Comparison of ENCODE assay signal across 19 mouse cellular contexts in genomic region chr11:111961846-111962245, GRCm38 (mm10).
DNase-seq lines count a peak whose midpoint lies in the region; ATAC-seq and TF ChIP-seq lines count a peak whose summit lies in the region.
"Had no signal": no experiment of that assay in that cellular context is flagged by ENCODE, and none has a peak within 500 bp of the region (broad histone marks: within the 10 kb centered on the region; RNA-seq: fewer than 3 reads in every experiment).

No protein-coding gene starts in this region.

- H3K9ac ChIP-seq in kidney, embryonic 14.5 days (ENCODE audit: low read depth, low read length) = no peak overlapping the region
- no peak overlapping the region for H3K9ac ChIP-seq in kidney, embryonic 15.5 days
- no peak overlapping the region for H3K9ac ChIP-seq in limb, embryonic 13.5 days
- H3K9ac ChIP-seq in stomach, postnatal 0 days (ENCODE audit: low read length) = no peak overlapping the region
- H3K9ac ChIP-seq: embryonic facial prominence, embryonic 15.5 days; forebrain, embryonic 15.5 days; heart, embryonic 15.5 days; limb, embryonic 15.5 days had no signal

- H3K4me3 ChIP-seq in kidney, embryonic 14.5 days (ENCODE audit: low read length) = no peak overlapping the region
- H3K4me3 ChIP-seq in kidney, embryonic 15.5 days (replicated peaks) = no peak overlapping the region
- no peak overlapping the region for H3K4me3 ChIP-seq in limb, embryonic 13.5 days
- no peak overlapping the region for H3K4me3 ChIP-seq in stomach, postnatal 0 days (ENCODE audit: low read depth, low read length)
- H3K4me3 ChIP-seq: embryonic facial prominence, embryonic 15.5 days; forebrain, embryonic 15.5 days; gastrocnemius, adult 2 months; heart, embryonic 15.5 days; layer of hippocampus, adult 2 months; limb, embryonic 15.5 days had no signal

- no peaks in the 10 kb centered on the region for H3K27me3 ChIP-seq in kidney, embryonic 14.5 days (ENCODE audit: control insufficient read depth, insufficient read depth, low read length)
- no peaks in the 10 kb centered on the region for H3K27me3 ChIP-seq in kidney, embryonic 15.5 days
- no peaks in the 10 kb centered on the region for H3K27me3 ChIP-seq in limb, embryonic 13.5 days
- H3K27me3 ChIP-seq in stomach, postnatal 0 days (ENCODE audit: control insufficient read depth, insufficient read depth, low read length) = no peaks in the 10 kb centered on the region
- H3K27me3 ChIP-seq: forebrain, embryonic 15.5 days; heart, embryonic 15.5 days; limb, embryonic 15.5 days had no signal

- ATAC-seq in kidney, embryonic 14.5 days (ENCODE audit: low FRiP score, low TSS enrichment) = peak; percentile 43; the same call in 1 of the 2 replicates
- ATAC-seq in kidney, embryonic 15.5 days (replicated peaks; ENCODE audit: low FRiP score) = no peak; the same call in 1 of the 2 replicates
- ATAC-seq in limb, embryonic 13.5 days (ENCODE audit: low FRiP score, low read depth) = peak; percentile 66; the same call in 1 of the 2 replicates
- ATAC-seq in CD4-positive, CD25-positive, alpha-beta regulatory T cell, adult 4 months = no peak
- ATAC-seq in stomach, postnatal 0 days (ENCODE audit: low FRiP score, low TSS enrichment) = no peak
- ATAC-seq: forebrain, embryonic 15.5 days had no signal

- H3K4me1 ChIP-seq in kidney, embryonic 14.5 days (ENCODE audit: control insufficient read depth, insufficient read depth, low read length) = no peaks in the 10 kb centered on the region
- H3K4me1 ChIP-seq in kidney, embryonic 15.5 days = no peaks in the 10 kb centered on the region
- H3K4me1 ChIP-seq in limb, embryonic 13.5 days = peaks cover 30% of the 10 kb centered on the region
- H3K4me1 ChIP-seq in stomach, postnatal 0 days (replicated peaks; ENCODE audit: control insufficient read depth, insufficient read depth) = no peaks in the 10 kb centered on the region
- H3K4me1 ChIP-seq: heart, embryonic 15.5 days; limb, embryonic 15.5 days had no signal

- peak; percentile 40 for DNase-seq in embryo, embryonic 11.5 days (ENCODE audit: low read depth, low spot score)
- peak; percentile 30 for DNase-seq in fibroblast of lung, adult 2 months (ENCODE audit: low read depth)
- DNase-seq in urinary bladder, postnatal 10 days (ENCODE audit: low spot score) = no peak
- no peak for DNase-seq in stomach, postnatal 0 days (ENCODE audit: low spot score)
- DNase-seq: adrenal gland, adult 8-10 months; cerebellum, adult 11 months; gastrocnemius, adult 2 months; kidney, adult 9 months; thymus, postnatal 36 days had no signal

- no peaks in the 10 kb centered on the region for H3K36me3 ChIP-seq in kidney, embryonic 14.5 days (ENCODE audit: control insufficient read depth, insufficient read depth, low read length)
- no peaks in the 10 kb centered on the region for H3K36me3 ChIP-seq in kidney, embryonic 15.5 days
- no peaks in the 10 kb centered on the region for H3K36me3 ChIP-seq in limb, embryonic 13.5 days
- H3K36me3 ChIP-seq in stomach, postnatal 0 days (ENCODE audit: control insufficient read depth, insufficient read depth, low read length) = no peaks in the 10 kb centered on the region
- H3K36me3 ChIP-seq: embryonic facial prominence, embryonic 15.5 days; forebrain, embryonic 15.5 days; G1E; heart, embryonic 15.5 days; limb, embryonic 15.5 days had no signal

- no peak overlapping the region for H3K4me2 ChIP-seq in kidney, embryonic 14.5 days (replicated peaks; ENCODE audit: low read depth, low read length)
- no peak overlapping the region for H3K4me2 ChIP-seq in kidney, embryonic 15.5 days
- no peak overlapping the region for H3K4me2 ChIP-seq in limb, embryonic 13.5 days (replicated peaks)
- no peak overlapping the region for H3K4me2 ChIP-seq in stomach, postnatal 0 days (replicated peaks; ENCODE audit: low read depth)
- H3K4me2 ChIP-seq: embryonic facial prominence, embryonic 15.5 days; forebrain, embryonic 15.5 days; heart, embryonic 15.5 days; limb, embryonic 15.5 days had no signal

- TF ChIP-seq EP300 in stomach, postnatal 0 days (optimal IDR thresholded peaks at IDR 0.05) = no peak

- H3K9me3 ChIP-seq in kidney, embryonic 14.5 days (ENCODE audit: control insufficient read depth, low read length) = no peaks in the 10 kb centered on the region
- no peaks in the 10 kb centered on the region for H3K9me3 ChIP-seq in kidney, embryonic 15.5 days (replicated peaks)
- H3K9me3 ChIP-seq in limb, embryonic 13.5 days = no peaks in the 10 kb centered on the region; the same call in 1 of the 2 replicates
- no peaks in the 10 kb centered on the region for H3K9me3 ChIP-seq in stomach, postnatal 0 days (ENCODE audit: control insufficient read depth, low read length)
- H3K9me3 ChIP-seq: embryonic facial prominence, embryonic 15.5 days; forebrain, embryonic 15.5 days; G1E; heart, embryonic 15.5 days; limb, embryonic 15.5 days had no signal

- no peak for TF ChIP-seq CTCF in stomach, postnatal 0 days (IDR thresholded peaks at IDR 0.05; ENCODE audit: low read depth)

- WGBS in kidney, embryonic 14.5 days = 21% methylated on average over 2 of the region's 2 CpGs
- 25% methylated on average over 2 of the region's 2 CpGs for WGBS in kidney, embryonic 15.5 days
- WGBS in limb, embryonic 13.5 days = 11% methylated on average over 2 of the region's 2 CpGs
- 45% methylated on average over 2 of the region's 2 CpGs for whole genome bisulfite sequencing in stomach, postnatal 0 days

- H3K27ac ChIP-seq in kidney, embryonic 14.5 days (ENCODE audit: low read depth, low read length) = no peak overlapping the region
- no peak overlapping the region for H3K27ac ChIP-seq in kidney, embryonic 15.5 days
- no peak overlapping the region; the same call in 1 of the 2 replicates for H3K27ac ChIP-seq in limb, embryonic 13.5 days
- no peak overlapping the region for H3K27ac ChIP-seq in stomach, postnatal 0 days (replicated peaks)
- H3K27ac ChIP-seq: embryonic facial prominence, embryonic 15.5 days; forebrain, embryonic 15.5 days; gastrocnemius, adult 2 months; heart, embryonic 15.5 days; limb, embryonic 15.5 days had no signal

Comparison
In these comparisons a context has a peak if more than half of its experiments do, and no peak if none do; other contexts are left out.
1. ATAC-seq: peak in kidney, embryonic 14.5 days (single experiment) and limb, embryonic 13.5 days (single experiment); none in kidney, embryonic 15.5 days (single experiment), CD4-positive, CD25-positive, alpha-beta regulatory T cell, adult 4 months (single experiment) and stomach, postnatal 0 days (single experiment).
2. DNase-seq: peak in embryo, embryonic 11.5 days (single experiment) and fibroblast of lung, adult 2 months (single experiment); none in urinary bladder, postnatal 10 days (single experiment) and stomach, postnatal 0 days (single experiment).